9 mouse cellular contexts compared by ENCODE assay signal in the genomic region with DNA sequence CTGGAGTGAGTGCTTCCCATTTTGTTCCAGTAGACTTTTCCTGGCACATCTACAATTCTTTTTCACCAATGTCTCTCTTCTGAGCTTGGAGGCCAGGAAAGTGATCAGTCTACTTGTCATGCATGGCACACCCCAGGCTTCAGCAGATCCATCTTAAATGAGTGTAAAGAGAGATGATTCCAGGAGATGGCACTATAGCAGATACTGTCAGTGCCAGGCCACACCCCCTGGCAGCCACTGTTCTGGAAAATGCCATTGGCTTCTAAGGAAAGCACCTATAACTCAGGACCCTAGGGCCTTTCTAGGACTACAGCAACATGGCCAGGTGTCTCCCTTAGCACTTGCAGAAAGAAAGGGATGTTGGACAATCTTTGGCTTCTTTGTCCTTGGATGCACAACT. TPM values are rescaled to one million over a fixed set of nuclear protein-coding genes. Genes with fewer than 3 reads are reported as not detected.
A peak's percentile ranks its signal among the peaks of the same experiment; 100 is the strongest.
DNase-seq lines count a peak whose midpoint lies in the region; TF ChIP-seq lines count a peak whose summit lies in the region.
"Had no signal": no experiment of that assay in that cellular context is flagged by ENCODE, and none has a peak within 500 bp of the region (broad histone marks: within the 10 kb centered on the region; RNA-seq: fewer than 3 reads in every experiment).

No protein-coding gene starts in this region.

- TF ChIP-seq CTCF in heart, adult 2 months (IDR thresholded peaks at IDR 0.05): peak; percentile 38

- intact Hi-C loops in heart, adult 2 months (cut with DNase I): loop anchor here (2.0 kb wide), 1 partner anchor 16 kb away; a partner anchor contains a TSS
- intact Hi-C loops in heart, postnatal 36 days (cut with DNase I): no loop called here
- intact Hi-C loops in left cerebral cortex, postnatal 25 days (cut with DNase I): no loop called here

- DNase-seq in heart, adult 2 months: no peak
- DNase-seq in heart, postnatal 36 days: no peak
- DNase-seq in B cell, adult 2 months: peak; percentile 53 to 55
- DNase-seq in adrenal gland, postnatal 25 days: peak; percentile 38
- DNase-seq in left cerebral cortex, postnatal 25 days (ENCODE audit: low spot score in 2 of 2): peak; percentile 32 to 67
- DNase-seq in telencephalon, adult 2 months (ENCODE audit: low read depth, low spot score): peak; percentile 52
- DNase-seq in embryo, embryonic 10.5 days (ENCODE audit: low spot score): no peak
- no peak for DNase-seq in layer of hippocampus, adult 9-10 months (ENCODE audit: low spot score)
- DNase-seq: liver, embryonic 13.5 days had no signal

- no peak for TF ChIP-seq EP300 in heart, adult 2 months (IDR thresholded peaks at IDR 0.05; ENCODE audit: insufficient read depth, low read depth, low read length)

- no peak for TF ChIP-seq POLR2A in heart, adult 2 months (IDR thresholded peaks at IDR 0.05; ENCODE audit: insufficient read depth, low read depth, low read length)

- H3K27me3 ChIP-seq in heart, adult 2 months (ENCODE audit: control insufficient read depth, insufficient read depth, low read length): no peaks in the 10 kb centered on the region

- peaks cover 17% of the 10 kb centered on the region for H3K4me1 ChIP-seq in heart, adult 2 months (ENCODE audit: control insufficient read depth, insufficient read depth, low read length)

- H3K4me3 ChIP-seq in heart, adult 2 months: no peak overlapping the region
- H3K4me3 ChIP-seq: liver, embryonic 13.5 days had no signal

- no peaks in the 10 kb centered on the region for H3K36me3 ChIP-seq in heart, adult 2 months (ENCODE audit: control insufficient read depth, insufficient read depth, low read length)
- H3K36me3 ChIP-seq: liver, embryonic 13.5 days had no signal

- no peaks in the 10 kb centered on the region for H3K79me2 ChIP-seq in heart, adult 2 months (replicated peaks; ENCODE audit: control insufficient read depth, insufficient read depth, low read length)

- no peak overlapping the region for H3K27ac ChIP-seq in heart, adult 2 months
- H3K27ac ChIP-seq: liver, embryonic 13.5 days had no signal

- no peak overlapping the region for H3K9ac ChIP-seq in heart, adult 2 months (ENCODE audit: low read depth, low read length)
- H3K9ac ChIP-seq: liver, embryonic 13.5 days had no signal

RNA-seq across cellular contexts. Expression of a gene that starts 4.8 kb away (rescaled TPM):
- 1 to 10 TPM; 1.0 to 1.6 TPM for total RNA-seq in heart, adult 2 months (2021)
- polyA plus RNA-seq in heart, adult 2 months (2012; rRNA removed): 0.76 and 1.1 TPM in 2 replicates
- 1 to 10 TPM in 1 of 2 experiments, under 1 TPM in 1; 0.94 to 1.6 TPM for total RNA-seq in heart, postnatal 36 days (2021)
- 0.95 and 1.3 TPM in 2 replicates for total RNA-seq in adrenal gland, postnatal 25 days (2021)
- total RNA-seq in left cerebral cortex, postnatal 25 days (2021): 1 to 10 TPM; 1.4 to 1.6 TPM

RNA-seq across cellular contexts. Expression of a gene that starts 16.0 kb away (rescaled TPM):
- total RNA-seq in heart, adult 2 months (2021): 1 to 10 TPM; 1.1 to 1.5 TPM
- 1.3 and 1.9 TPM in 2 replicates for polyA plus RNA-seq in heart, adult 2 months (2012; rRNA removed)
- total RNA-seq in heart, postnatal 36 days (2021): 1 to 10 TPM; 1.1 to 1.4 TPM
- 0.38 and 0.61 TPM in 2 replicates for total RNA-seq in adrenal gland, postnatal 25 days (2021)
- under 1 TPM; 0.34 to 0.43 TPM for total RNA-seq in left cerebral cortex, postnatal 25 days (2021)

Comparison
In these comparisons a context has a peak if more than half of its experiments do, and no peak if none do; other contexts are left out.
1. DNase-seq: peak in B cell, adult 2 months (2 of 2), adrenal gland, postnatal 25 days (single experiment), left cerebral cortex, postnatal 25 days (2 of 2) and telencephalon, adult 2 months (single experiment); none in heart, adult 2 months (0 of 2), heart, postnatal 36 days (0 of 2), embryo, embryonic 10.5 days (single experiment) and layer of hippocampus, adult 9-10 months (single experiment).